Mouse (Mus musculus): ENCODE measurements at regions not wholly inside any gene's neighbourhood (a gene's known extent, or its start where the extent isn't known, plus 50 kb on each side); places are given as distances from the start of the nearest gene placed in this dataset.

DNA sequence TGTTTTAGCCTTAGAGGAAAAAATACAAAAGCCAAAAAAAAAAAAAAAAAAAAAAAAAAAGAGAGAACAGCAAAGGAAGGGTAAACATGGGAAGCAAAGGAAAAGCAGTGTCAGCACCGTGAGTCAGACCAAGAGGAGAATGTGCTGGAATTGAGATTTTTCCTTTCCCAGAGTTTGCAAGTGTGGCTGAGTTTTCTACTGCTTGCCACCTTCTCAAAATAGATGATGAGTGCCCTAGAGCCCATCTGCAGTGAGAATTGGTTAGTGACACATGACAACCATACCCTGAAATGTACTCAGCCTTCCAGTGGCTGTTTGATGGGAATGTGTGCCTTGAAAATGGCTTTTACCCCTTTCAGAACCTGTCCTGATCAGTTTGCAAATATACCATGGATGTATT lies 990.7 kb downstream of the Brinp1 start:
- Histone ChIP-seq H3K27me3 (ENCODE audit: control insufficient read depth, insufficient read depth, low read length) (no peaks in the 10 kb centered on the region), H3K4me1 (replicated peaks; ENCODE audit: control insufficient read depth in 2 of 2, insufficient read depth in 2 of 2, low read length in 1 of 2) (no peaks in the 10 kb centered on the region), H3K9ac (replicated peaks) (no peak overlapping the region), H3K4me3 (ENCODE audit: insufficient read depth in 1 of 2, low read depth in 2 of 2, low read length in 2 of 2) (no peak overlapping the region), H3K9me3 (ENCODE audit: control insufficient read depth, low read length) (no peaks in the 10 kb centered on the region), H3K27ac (no peak overlapping the region), H3K36me3 (replicated peaks; ENCODE audit: control insufficient read depth, insufficient read depth, low read depth) (no peaks in the 10 kb centered on the region), H3K4me2 (ENCODE audit: low read depth) (no peak overlapping the region)
- DNase-seq (ENCODE audit: low read depth in 3 of 3, low spot score in 3 of 3) (no peak), ATAC-seq (ENCODE audit: insufficient read depth) (no peak)
- 57% methylated on average over 1 of the region's 1 CpGs for WGBS (ENCODE audit: insufficient replicate concordance)
- no peak for TF ChIP-seq CTCF (IDR thresholded peaks at IDR 0.05; ENCODE audit: low read depth)
- TF ChIP-seq EP300 (IDR thresholded peaks at IDR 0.05; ENCODE audit: low read depth) = no peak

DNA sequence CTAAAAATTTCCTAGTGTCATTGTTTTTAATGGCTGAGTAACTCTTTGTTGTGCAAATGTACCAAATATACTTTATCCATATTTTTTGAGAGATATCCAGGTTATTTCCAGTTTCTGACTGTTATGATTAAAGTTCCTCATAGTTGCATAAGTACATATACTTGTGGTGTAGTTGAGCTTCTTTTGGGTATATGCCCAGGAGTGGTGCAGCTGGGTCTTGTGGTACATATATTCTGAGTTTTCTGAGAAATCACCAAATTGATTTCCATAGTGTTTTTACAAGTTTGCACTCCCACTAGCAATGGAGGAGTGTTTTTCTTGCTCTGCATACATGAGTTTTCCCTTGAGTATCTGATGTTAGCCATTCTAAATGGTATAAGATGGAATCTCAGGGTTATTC lies 1006.2 kb downstream of the Brinp1 start:
- H3K9me3 ChIP-seq (ENCODE audit: control insufficient read depth, low read length) = no peaks in the 10 kb centered on the region
- no peaks in the 10 kb centered on the region for H3K4me1 ChIP-seq (replicated peaks; ENCODE audit: control insufficient read depth in 2 of 2, insufficient read depth in 2 of 2, low read length in 1 of 2)
- no peak overlapping the region for H3K9ac ChIP-seq (replicated peaks)
- H3K36me3 ChIP-seq (replicated peaks; ENCODE audit: control insufficient read depth, insufficient read depth, low read depth) = no peaks in the 10 kb centered on the region
- TF ChIP-seq CTCF (IDR thresholded peaks at IDR 0.05; ENCODE audit: low read depth) (no peak), EP300 (IDR thresholded peaks at IDR 0.05; ENCODE audit: low read depth) (no peak)
- H3K27ac ChIP-seq = no peak overlapping the region
- DNase-seq (ENCODE audit: low read depth in 3 of 3, low spot score in 3 of 3) (no peak), ATAC-seq (ENCODE audit: insufficient read depth) (no peak)
- no peak overlapping the region for H3K4me3 ChIP-seq (ENCODE audit: insufficient read depth in 1 of 2, low read depth in 2 of 2, low read length in 2 of 2)
- H3K4me2 ChIP-seq (ENCODE audit: low read depth) = no peak overlapping the region
- no peaks in the 10 kb centered on the region for H3K27me3 ChIP-seq (ENCODE audit: control insufficient read depth, insufficient read depth, low read length)

GRCm38 (mm10) chr4:67932481-67932880 lies 1021.7 kb downstream of the Brinp1 start:
- Histone ChIP-seq H3K27me3 (ENCODE audit: control insufficient read depth, insufficient read depth, low read length) (no peaks in the 10 kb centered on the region), H3K9me3 (ENCODE audit: control insufficient read depth, low read length) (no peaks in the 10 kb centered on the region), H3K27ac (no peak overlapping the region), H3K9ac (replicated peaks) (no peak overlapping the region), H3K4me2 (ENCODE audit: low read depth) (no peak overlapping the region), H3K4me1 (replicated peaks; ENCODE audit: control insufficient read depth in 2 of 2, insufficient read depth in 2 of 2, low read length in 1 of 2) (no peaks in the 10 kb centered on the region), H3K4me3 (ENCODE audit: insufficient read depth in 1 of 2, low read depth in 2 of 2, low read length in 2 of 2) (no peak overlapping the region), H3K36me3 (replicated peaks; ENCODE audit: control insufficient read depth, insufficient read depth, low read depth) (no peaks in the 10 kb centered on the region)
- WGBS (ENCODE audit: insufficient replicate concordance) = 59% methylated on average over 2 of the region's 2 CpGs
- TF ChIP-seq CTCF (IDR thresholded peaks at IDR 0.05; ENCODE audit: low read depth) = no peak
- TF ChIP-seq EP300 (IDR thresholded peaks at IDR 0.05; ENCODE audit: low read depth) = no peak
- ATAC-seq (ENCODE audit: insufficient read depth) (no peak), DNase-seq (ENCODE audit: low read depth in 3 of 3, low spot score in 3 of 3) (no peak)

DNA sequence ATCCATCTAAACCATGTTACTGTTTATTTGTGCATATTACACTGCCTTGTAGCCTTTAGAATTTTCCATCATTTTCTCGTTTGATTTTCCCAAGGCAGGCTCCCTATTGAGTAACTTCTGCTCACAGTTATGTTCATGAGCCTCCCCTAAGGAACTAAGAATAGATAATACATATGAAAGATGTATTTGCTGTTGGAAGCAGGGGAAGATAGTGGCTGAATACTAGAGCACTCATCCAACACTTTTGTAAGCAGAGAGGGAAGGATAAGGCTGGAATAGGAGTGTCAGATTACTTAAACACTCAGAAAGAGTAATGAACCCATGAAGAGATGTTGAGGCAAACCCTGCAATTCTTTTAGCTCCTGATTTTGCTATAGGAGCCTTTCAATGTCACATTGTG lies 1055.1 kb downstream of the Brinp1 start:
- H3K9me3 ChIP-seq (ENCODE audit: control insufficient read depth, low read length) = no peaks in the 10 kb centered on the region
- DNase-seq (ENCODE audit: low read depth in 3 of 3, low spot score in 3 of 3) (no peak), ATAC-seq (ENCODE audit: insufficient read depth) (no peak)
- WGBS (ENCODE audit: insufficient replicate concordance) = 44% methylated on average over 1 of the region's 1 CpGs
- H3K4me3 ChIP-seq (ENCODE audit: insufficient read depth in 1 of 2, low read depth in 2 of 2, low read length in 2 of 2) = no peak overlapping the region
- H3K27ac ChIP-seq = no peak overlapping the region
- no peak overlapping the region for H3K9ac ChIP-seq (replicated peaks)
- H3K4me2 ChIP-seq (ENCODE audit: low read depth) = no peak overlapping the region
- no peaks in the 10 kb centered on the region for H3K4me1 ChIP-seq (replicated peaks; ENCODE audit: control insufficient read depth in 2 of 2, insufficient read depth in 2 of 2, low read length in 1 of 2)
- no peak for TF ChIP-seq CTCF (IDR thresholded peaks at IDR 0.05; ENCODE audit: low read depth)
- TF ChIP-seq EP300 (IDR thresholded peaks at IDR 0.05; ENCODE audit: low read depth) = no peak
- H3K36me3 ChIP-seq (replicated peaks; ENCODE audit: control insufficient read depth, insufficient read depth, low read depth) = no peaks in the 10 kb centered on the region
- H3K27me3 ChIP-seq (ENCODE audit: control insufficient read depth, insufficient read depth, low read length) = no peaks in the 10 kb centered on the region

DNA sequence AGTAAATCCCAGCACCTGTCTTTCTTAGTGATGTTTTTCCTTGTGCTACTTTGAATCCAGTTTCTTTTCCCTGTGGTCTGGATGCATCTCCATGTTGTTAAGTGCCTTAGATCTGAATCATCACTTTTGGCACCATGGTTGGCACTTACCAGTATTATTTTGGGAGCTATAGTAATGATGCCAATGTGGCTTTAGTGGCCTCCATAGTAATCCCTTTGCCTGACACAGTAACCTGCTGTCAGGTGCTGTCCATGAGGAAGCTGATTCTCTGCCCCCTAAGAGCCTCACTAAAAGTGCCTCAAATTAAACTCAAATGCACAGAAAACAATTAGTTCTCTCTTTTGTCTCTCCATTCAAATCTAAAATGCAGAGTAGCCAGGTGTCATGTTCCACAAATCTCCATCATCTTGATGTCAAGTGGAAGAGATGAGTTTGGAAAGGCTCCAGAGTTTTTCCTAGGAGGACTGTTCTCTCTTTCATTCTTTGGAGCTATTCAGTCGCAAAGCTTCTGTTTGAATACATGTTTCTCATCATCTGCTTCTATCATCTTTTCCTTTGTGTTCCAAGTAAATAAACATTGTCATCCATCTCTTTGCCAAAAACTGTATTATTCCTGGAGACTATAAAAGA lies 1062.1 kb downstream of the Brinp1 start:
- Histone ChIP-seq H3K36me3 (replicated peaks; ENCODE audit: control insufficient read depth, insufficient read depth, low read depth) (no peaks in the 10 kb centered on the region), H3K27me3 (ENCODE audit: control insufficient read depth, insufficient read depth, low read length) (no peaks in the 10 kb centered on the region), H3K4me2 (ENCODE audit: low read depth) (no peak overlapping the region), H3K9ac (replicated peaks) (no peak overlapping the region), H3K9me3 (ENCODE audit: control insufficient read depth, low read length) (no peaks in the 10 kb centered on the region), H3K4me3 (ENCODE audit: insufficient read depth in 1 of 2, low read depth in 2 of 2, low read length in 2 of 2) (no peak overlapping the region), H3K4me1 (replicated peaks; ENCODE audit: control insufficient read depth in 2 of 2, insufficient read depth in 2 of 2, low read length in 1 of 2) (no peaks in the 10 kb centered on the region), H3K27ac (no peak overlapping the region)
- DNase-seq (ENCODE audit: low read depth in 3 of 3, low spot score in 3 of 3) (no peak), ATAC-seq (ENCODE audit: insufficient read depth) (no peak)
- 64% methylated on average over 1 of the region's 1 CpGs for WGBS (ENCODE audit: insufficient replicate concordance)
- TF ChIP-seq CTCF (IDR thresholded peaks at IDR 0.05; ENCODE audit: low read depth) (no peak), EP300 (IDR thresholded peaks at IDR 0.05; ENCODE audit: low read depth) (no peak)

All from liver, embryonic 14.5 days (tissue).